Mouse (Mus musculus): Measurements from ENCODE around the gene Npas3.

The Npas3 gene

DNA sequence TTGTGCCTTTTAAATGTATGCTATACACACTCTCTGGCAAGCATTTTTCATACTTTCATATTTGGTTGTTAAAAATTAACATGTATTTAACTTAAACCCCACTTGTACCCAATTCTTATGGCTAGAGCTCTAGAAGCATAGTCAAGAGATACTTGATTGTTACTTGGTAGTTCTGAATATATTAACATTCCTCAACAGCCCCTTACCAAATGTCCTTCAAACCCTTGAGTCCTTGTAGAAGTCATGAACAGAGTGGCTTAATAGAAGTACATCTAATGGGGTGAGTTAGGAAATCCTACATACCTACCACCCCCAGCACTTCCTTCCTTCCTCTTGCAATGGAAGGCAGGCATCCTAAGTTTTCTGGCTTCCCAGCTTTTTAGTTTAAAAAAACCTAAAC is 766.8 kb downstream of the Npas3 start:
- DNase-seq: no peak

- no peak for DNase-seq
Measured at GRCm38 (mm10) chr12:54017949-54018348, 769.5 kb downstream of the Npas3 start.

GRCm38 (mm10) chr12:54019979-54020378 is 771.5 kb downstream of the Npas3 start:
- no peak for DNase-seq

DNA sequence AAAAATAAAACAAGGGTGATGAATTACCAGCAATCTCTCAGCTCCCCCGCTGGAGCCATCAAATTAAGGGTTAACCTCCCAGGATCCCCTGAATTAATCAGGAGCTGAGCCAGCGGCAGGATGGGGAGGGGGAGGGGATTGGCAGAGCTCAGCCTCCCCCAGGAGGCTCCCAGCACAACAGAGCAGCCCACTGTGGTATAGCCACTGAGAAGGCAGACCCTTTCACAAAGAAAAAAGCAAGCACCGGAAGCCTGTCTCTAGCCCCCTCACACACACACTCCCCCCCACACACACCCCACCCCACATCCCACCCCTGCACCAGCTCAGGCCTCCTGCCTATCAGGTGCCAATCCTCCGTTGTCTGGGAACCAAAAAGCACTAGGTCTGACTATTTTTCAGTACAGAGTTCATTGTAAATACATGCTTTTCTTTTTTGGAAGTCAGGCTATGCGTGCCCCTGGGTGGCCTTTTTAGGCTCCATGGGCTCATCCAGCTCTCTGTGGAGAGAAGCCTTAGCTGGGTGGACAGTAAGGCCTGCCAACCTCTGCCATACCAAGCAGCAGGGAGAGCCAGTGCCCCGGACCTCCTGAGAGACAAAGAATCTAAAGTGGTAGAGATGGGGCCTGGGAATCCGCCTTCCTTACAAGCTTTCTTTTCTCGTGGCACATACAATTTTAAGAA is 786.3 kb downstream of the Npas3 start:
- no peak for DNase-seq

GRCm38 (mm10) chr12:54037602-54038001 is 789.1 kb downstream of the Npas3 start:
- no peak for DNase-seq

DNA sequence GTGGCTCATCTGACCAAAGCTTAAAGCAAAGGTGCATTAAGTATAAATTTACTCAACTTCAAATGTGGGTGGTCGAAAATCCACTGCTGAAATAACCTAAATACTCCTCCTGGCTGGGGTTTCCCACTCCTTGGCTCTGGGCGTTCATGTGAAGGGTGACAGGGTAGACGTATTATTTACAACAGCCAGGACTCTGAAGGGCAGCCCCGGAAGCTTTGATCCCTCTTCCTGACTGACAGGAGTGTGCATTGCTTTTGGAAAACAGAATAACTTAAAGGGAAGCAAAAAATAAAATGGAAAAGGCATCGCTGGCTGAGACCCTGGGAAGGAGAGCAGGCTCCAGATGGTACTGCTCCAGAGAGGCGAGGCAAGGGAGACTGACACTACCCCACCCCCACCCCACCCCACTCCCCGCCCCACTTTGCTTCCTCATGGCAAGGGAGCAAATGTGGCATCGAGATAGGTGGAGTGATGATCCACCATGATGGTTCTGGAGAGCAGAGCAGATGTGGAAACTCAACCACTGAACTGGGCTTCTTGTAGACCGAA is 794.6 kb downstream of the Npas3 start:
- DNase-seq: no peak

- DNase-seq: peak; percentile 55
Measured at GRCm38 (mm10) chr12:54044606-54045334, 796.3 kb downstream of the Npas3 start.

DNA sequence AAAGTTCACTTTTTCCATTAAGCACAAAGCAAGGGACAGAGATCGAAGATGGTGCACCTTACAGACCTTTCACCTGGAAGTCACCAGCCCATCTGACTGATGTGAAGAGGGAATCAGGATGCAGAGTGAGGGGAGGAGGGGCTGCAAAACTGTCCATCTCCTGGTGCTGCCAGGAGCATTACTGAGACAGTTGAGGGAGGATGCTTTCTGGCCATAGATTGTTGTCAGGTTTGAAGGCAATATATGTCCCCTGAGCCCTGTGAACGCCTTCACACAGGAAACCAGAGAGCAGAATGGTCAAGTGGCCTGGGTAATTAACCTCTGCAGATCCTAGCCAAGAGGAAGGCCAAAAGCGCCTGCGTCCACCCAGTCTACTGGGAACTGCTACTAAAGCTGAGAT is 796.9 kb downstream of the Npas3 start:
- DNase-seq: no peak

GRCm38 (mm10) chr12:54046824-54047223 is 798.3 kb downstream of the Npas3 start:
- DNase-seq: no peak

GRCm38 (mm10) chr12:54048126-54048525 is 799.6 kb downstream of the Npas3 start:
- no peak for DNase-seq

DNA sequence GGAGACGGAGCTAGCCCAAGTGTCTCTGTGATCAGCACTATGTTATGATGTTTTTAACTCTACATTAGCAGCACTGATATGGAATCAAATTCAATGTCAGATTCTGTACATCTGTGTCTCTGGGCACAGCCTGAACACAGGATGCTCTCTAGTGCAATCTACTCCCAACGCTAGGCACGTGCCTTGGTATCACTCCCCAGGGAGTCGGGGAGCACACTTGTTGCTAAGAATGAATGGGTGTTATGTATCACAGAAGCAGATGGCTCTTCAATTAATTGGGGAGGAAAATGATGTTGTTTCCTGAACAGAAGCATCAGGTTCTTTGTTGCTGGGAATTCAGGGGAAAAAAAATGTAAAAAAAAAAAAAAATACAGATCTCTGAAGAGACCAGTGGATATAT is 801.4 kb downstream of the Npas3 start:
- DNase-seq: no peak

GRCm38 (mm10) chr12:54052939-54053338 is 804.5 kb downstream of the Npas3 start:
- DNase-seq: no peak

GRCm38 (mm10) chr12:54053598-54053997 is 805.1 kb downstream of the Npas3 start:
- no peak for DNase-seq

DNA sequence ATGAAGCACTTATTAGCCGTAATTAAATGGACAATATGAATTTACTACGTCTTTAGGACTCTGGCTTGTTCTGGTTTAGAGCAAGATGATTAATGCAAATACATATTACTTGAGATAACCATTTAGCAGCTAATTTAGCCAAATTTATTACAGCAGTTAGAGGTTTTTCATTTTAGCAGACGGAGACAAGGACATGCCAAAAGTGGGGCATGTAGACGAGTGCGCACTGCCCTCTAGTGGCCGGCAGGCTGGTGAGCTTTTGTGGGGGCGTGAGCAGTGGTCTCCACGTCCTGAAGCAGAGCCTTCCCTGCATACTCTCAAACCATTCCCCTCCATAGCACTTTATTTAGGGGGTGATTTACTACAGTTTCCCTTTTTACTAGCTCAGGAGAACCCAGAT is 812.3 kb downstream of the Npas3 start:
- DNase-seq: peak; percentile 14

- no peak for DNase-seq
Measured at GRCm38 (mm10) chr12:54061168-54061567, 812.7 kb downstream of the Npas3 start.

DNA sequence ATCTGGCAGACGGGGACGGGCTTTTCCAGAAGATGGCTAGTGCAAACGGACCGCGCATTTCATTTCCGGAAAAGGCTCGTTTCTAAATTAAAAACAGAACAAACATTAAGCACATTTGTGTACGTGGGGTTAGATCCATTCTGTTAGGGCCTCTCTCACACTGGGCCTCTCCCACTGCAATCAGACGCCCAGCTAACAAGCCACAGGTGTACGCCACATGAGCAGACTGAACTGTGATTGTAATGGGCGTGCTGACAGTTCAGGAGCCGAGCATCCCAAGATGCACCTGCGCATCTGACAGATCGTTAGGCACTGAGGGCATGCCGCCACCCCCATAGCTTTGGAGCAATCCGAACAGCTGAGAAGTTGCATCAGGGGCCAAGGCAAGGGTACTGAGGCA is 816.5 kb downstream of the Npas3 start:
- DNase-seq: no peak

- no peak for DNase-seq
Measured at GRCm38 (mm10) chr12:54065607-54066006, 817.1 kb downstream of the Npas3 start.

DNA sequence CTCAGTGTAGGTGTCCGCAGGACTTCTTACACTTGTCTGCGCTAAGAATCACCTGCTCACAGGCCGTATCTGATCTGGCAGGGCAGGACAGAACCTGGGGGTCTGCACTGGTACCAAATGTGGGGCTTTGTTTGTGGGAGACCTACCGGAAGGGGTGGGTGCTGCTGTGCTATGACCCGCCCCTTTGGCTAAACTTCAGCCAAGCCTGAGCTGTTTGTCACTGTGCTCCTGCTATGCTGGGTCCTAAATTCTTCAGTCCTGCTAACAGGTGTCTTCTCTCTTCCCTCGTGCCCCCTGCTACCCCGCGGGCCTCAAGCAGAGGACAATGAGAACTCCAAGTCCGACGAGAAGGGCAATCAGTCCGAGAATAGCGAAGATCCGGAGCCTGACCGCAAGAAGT is 818.9 kb downstream of the Npas3 start:
- DNase-seq: no peak

GRCm38 (mm10) chr12:54067886-54068756 is 819.6 kb downstream of the Npas3 start:
- DNase-seq: peak; percentile 8

GRCm38 (mm10) chr12:54068757-54069146 is 820.3 kb downstream of the Npas3 start:
- DNase-seq: no peak

DNA sequence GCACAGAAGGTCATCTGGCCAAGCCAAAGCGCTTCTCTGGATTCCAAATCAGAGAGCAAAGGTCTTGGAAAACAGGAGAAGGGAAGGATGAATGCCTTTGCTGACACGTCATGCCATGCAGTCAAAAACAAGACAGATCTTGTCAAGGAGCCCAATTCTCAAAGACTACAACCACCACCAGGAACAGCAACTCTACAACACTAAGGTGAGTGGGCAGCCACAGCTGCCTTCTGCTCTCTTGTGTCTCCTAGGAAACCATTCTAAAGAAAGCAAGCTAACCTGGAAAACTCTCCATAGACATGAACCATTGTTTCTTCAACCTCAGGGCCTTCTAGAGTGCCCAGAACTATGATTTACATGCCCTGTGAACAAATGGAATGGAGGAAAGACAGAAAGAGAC is 825.5 kb downstream of the Npas3 start:
- DNase-seq: no peak

GRCm38 (mm10) chr12:54080996-54081395 is 832.5 kb downstream of the Npas3 start:
- no peak for DNase-seq

- no peak for DNase-seq
Measured at GRCm38 (mm10) chr12:54093729-54094128, 845.3 kb downstream of the Npas3 start.
